21 mouse cellular contexts compared by ENCODE assay signal in the genomic region with DNA sequence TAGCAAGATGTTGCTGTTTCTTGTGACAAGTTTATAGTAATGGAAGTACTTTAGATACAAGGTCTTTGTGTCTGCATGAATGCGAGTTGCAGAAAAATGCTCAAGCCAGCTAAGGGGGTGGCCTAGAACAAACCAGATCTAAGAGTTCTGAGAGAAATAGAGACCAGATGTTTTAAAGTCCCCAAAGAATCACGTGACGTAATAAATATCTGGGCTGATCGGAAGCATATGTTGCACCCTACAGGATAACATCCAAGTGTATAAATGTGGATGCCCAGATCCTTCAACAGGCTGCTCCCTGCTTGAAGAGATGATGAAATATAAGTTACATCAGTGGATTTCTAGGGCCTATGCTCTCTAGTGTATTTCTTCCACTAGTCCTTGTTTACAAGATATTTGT.
DNase-seq lines count a peak whose midpoint lies in the region; ATAC-seq and TF ChIP-seq lines count a peak whose summit lies in the region.
"Had no signal": no experiment of that assay in that cellular context is flagged by ENCODE, and none has a peak within 500 bp of the region (broad histone marks: within the 10 kb centered on the region; RNA-seq: fewer than 3 reads in every experiment).

No protein-coding gene starts in this region.

- no peak overlapping the region for H3K9ac ChIP-seq in lung, postnatal 0 days (replicated peaks; ENCODE audit: low read depth)
- no peak overlapping the region for H3K9ac ChIP-seq in midbrain, postnatal 0 days (replicated peaks; ENCODE audit: low read length, poor library complexity, severe bottlenecking)
- H3K9ac ChIP-seq in intestine, embryonic 16.5 days (ENCODE audit: low read depth, low read length) = no peak overlapping the region
- H3K9ac ChIP-seq: embryonic facial prominence, embryonic 15.5 days; forebrain, embryonic 12.5 days; liver, embryonic 13.5 days; midbrain, embryonic 15.5 days; neural tube, embryonic 12.5 days had no signal

- no peak overlapping the region for H3K27ac ChIP-seq in lung, postnatal 0 days (ENCODE audit: low read length)
- no peak overlapping the region for H3K27ac ChIP-seq in midbrain, postnatal 0 days (ENCODE audit: low read depth, low read length)
- no peak overlapping the region for H3K27ac ChIP-seq in intestine, embryonic 16.5 days (ENCODE audit: low read length)
- H3K27ac ChIP-seq: embryonic facial prominence, embryonic 15.5 days; forebrain, embryonic 12.5 days; hindbrain, embryonic 10.5 days; liver, embryonic 13.5 days; macrophage; midbrain, embryonic 15.5 days; neural tube, embryonic 12.5 days had no signal

- no peak for TF ChIP-seq CTCF in lung, postnatal 0 days (IDR thresholded peaks at IDR 0.05)
- TF ChIP-seq CTCF in midbrain, postnatal 0 days (IDR thresholded peaks at IDR 0.05) = no peak

- no peaks in the 10 kb centered on the region for H3K36me3 ChIP-seq in lung, postnatal 0 days (ENCODE audit: insufficient read depth, low read length)
- H3K36me3 ChIP-seq in midbrain, postnatal 0 days (ENCODE audit: insufficient read depth, low read length) = no peaks in the 10 kb centered on the region
- H3K36me3 ChIP-seq in intestine, embryonic 16.5 days (ENCODE audit: control insufficient read depth, insufficient read depth, low read length) = no peaks in the 10 kb centered on the region
- H3K36me3 ChIP-seq: embryonic facial prominence, embryonic 15.5 days; forebrain, embryonic 12.5 days; G1E; hindbrain, embryonic 10.5 days; liver, embryonic 13.5 days; midbrain, embryonic 15.5 days; neural tube, embryonic 12.5 days had no signal

- no peaks in the 10 kb centered on the region for H3K4me1 ChIP-seq in lung, postnatal 0 days (ENCODE audit: insufficient read depth, low read depth, low read length)
- no peaks in the 10 kb centered on the region for H3K4me1 ChIP-seq in midbrain, postnatal 0 days (ENCODE audit: insufficient read depth, low read length)
- no peaks in the 10 kb centered on the region for H3K4me1 ChIP-seq in intestine, embryonic 16.5 days (ENCODE audit: control insufficient read depth, insufficient read depth, low read length)
- H3K4me1 ChIP-seq: embryonic facial prominence, embryonic 15.5 days; forebrain, embryonic 12.5 days; liver, embryonic 13.5 days; midbrain, embryonic 15.5 days; neural tube, embryonic 12.5 days had no signal

- WGBS in lung, postnatal 0 days = 68% methylated on average over 4 of the region's 4 CpGs
- WGBS in midbrain, postnatal 0 days = 83% methylated on average over 4 of the region's 4 CpGs
- WGBS in intestine, embryonic 16.5 days = 62% methylated on average over 4 of the region's 4 CpGs

- no peaks in the 10 kb centered on the region for H3K9me3 ChIP-seq in lung, postnatal 0 days (ENCODE audit: low read length)
- no peaks in the 10 kb centered on the region for H3K9me3 ChIP-seq in midbrain, postnatal 0 days (ENCODE audit: low read length)
- no peaks in the 10 kb centered on the region for H3K9me3 ChIP-seq in intestine, embryonic 16.5 days (ENCODE audit: control insufficient read depth, low read length)
- H3K9me3 ChIP-seq: embryonic facial prominence, embryonic 15.5 days; liver, embryonic 13.5 days; midbrain, embryonic 15.5 days; neural tube, embryonic 12.5 days had no signal

- no peak overlapping the region for H3K4me2 ChIP-seq in lung, postnatal 0 days (replicated peaks; ENCODE audit: low read depth, low read length)
- H3K4me2 ChIP-seq in midbrain, postnatal 0 days (ENCODE audit: low read depth, low read length, poor library complexity, severe bottlenecking) = no peak overlapping the region
- H3K4me2 ChIP-seq in intestine, embryonic 16.5 days (ENCODE audit: low read depth, low read length) = no peak overlapping the region
- H3K4me2 ChIP-seq: embryonic facial prominence, embryonic 15.5 days; forebrain, embryonic 12.5 days; liver, embryonic 13.5 days; midbrain, embryonic 15.5 days; neural tube, embryonic 12.5 days had no signal

- DNase-seq in lung, postnatal 0 days (ENCODE audit: low spot score) = peak; percentile 57
- no peak for DNase-seq in lung, postnatal 14 days
- DNase-seq in embryo, embryonic 11.5 days (ENCODE audit: low read depth, low spot score) = peak; percentile 53
- DNase-seq in forelimb bud, embryonic 11.5 days (ENCODE audit: low read depth, low spot score) = peak; percentile 88
- peak; percentile 68 for DNase-seq in mesoderm, embryonic 11.5 days (ENCODE audit: low read depth, low spot score)
- no peak for DNase-seq in midbrain, postnatal 0 days (ENCODE audit: low spot score)
- DNase-seq: cerebellum, adult 9-11 months; gastrocnemius, postnatal 25 days; kidney, postnatal 14 days; liver, embryonic 13.5 days; right cerebral cortex, postnatal 14 days; thymus, postnatal 25 days had no signal

- peak; percentile 57 for ATAC-seq in lung, postnatal 0 days
- no peak for ATAC-seq in midbrain, postnatal 0 days (ENCODE audit: low FRiP score)
- ATAC-seq in intestine, embryonic 16.5 days = no peak
- ATAC-seq: CD4-positive, CD25-positive, alpha-beta regulatory T cell, adult 4 months; midbrain, embryonic 15.5 days had no signal

- H3K27me3 ChIP-seq in lung, postnatal 0 days (replicated peaks; ENCODE audit: insufficient read depth, low read length) = no peaks in the 10 kb centered on the region
- no peaks in the 10 kb centered on the region for H3K27me3 ChIP-seq in midbrain, postnatal 0 days (ENCODE audit: insufficient read depth, low read length)
- H3K27me3 ChIP-seq in intestine, embryonic 16.5 days (replicated peaks; ENCODE audit: control insufficient read depth, insufficient read depth, low read length) = no peaks in the 10 kb centered on the region
- H3K27me3 ChIP-seq: embryonic facial prominence, embryonic 15.5 days; forebrain, embryonic 12.5 days; liver, embryonic 13.5 days; midbrain, embryonic 15.5 days; neural tube, embryonic 12.5 days had no signal

- no peak overlapping the region for H3K4me3 ChIP-seq in lung, postnatal 0 days (ENCODE audit: low read depth, low read length)
- no peak overlapping the region for H3K4me3 ChIP-seq in midbrain, postnatal 0 days (ENCODE audit: low read depth, low read length)
- H3K4me3 ChIP-seq in intestine, embryonic 16.5 days (ENCODE audit: low read length) = no peak overlapping the region
- H3K4me3 ChIP-seq: embryonic facial prominence, embryonic 15.5 days; forebrain, embryonic 12.5 days; hindbrain, embryonic 10.5 days; liver, embryonic 13.5 days; midbrain, embryonic 15.5 days; neural tube, embryonic 12.5 days had no signal

- no peak for TF ChIP-seq EP300 in lung, postnatal 0 days (IDR thresholded peaks at IDR 0.05)

Comparison
In these comparisons a context has a peak if more than half of its experiments do, and no peak if none do; other contexts are left out.
1. DNase-seq: peak in lung, postnatal 0 days (single experiment), embryo, embryonic 11.5 days (single experiment), forelimb bud, embryonic 11.5 days (single experiment) and mesoderm, embryonic 11.5 days (single experiment); none in lung, postnatal 14 days (single experiment) and midbrain, postnatal 0 days (single experiment).